Mouse (Mus musculus) embryonic facial prominence, embryonic 13.5 days (tissue): ENCODE data around the gene Armcx1. TPM values are rescaled to one million over a fixed set of nuclear protein-coding genes. Genes with fewer than 3 reads are reported as not detected.
A peak's percentile ranks its signal among the peaks of the same experiment; 100 is the strongest.

Source experiments
- ATAC-seq: fragments of 200-750 bp; cut with Nextera tagmentation; 2 replicates; pipeline ENCODE4 v1.8.0; 2017; ENCODE audit warnings: low read depth; ENCODE audit not compliant: insufficient number of reproducible peaks, insufficient read depth, low FRiP score, low TSS enrichment
- H3K27ac ChIP-seq: fragments of 300-500 bp; sonication (generic); 2 replicates; pipeline ENCODE4 v1.5.1; 2015; ENCODE audit warnings: moderate library complexity, mild to moderate bottlenecking, inconsistent platforms
- H3K27me3 ChIP-seq: fragments of 300-500 bp; sonication (generic); 2 replicates; pipeline ENCODE4 v1.6.1; 2015; ENCODE audit warnings: mild to moderate bottlenecking, inconsistent platforms
- H3K36me3 ChIP-seq: fragments of 300-500 bp; sonication (generic); 2 replicates; pipeline ENCODE4 v1.6.1; 2015; ENCODE audit warnings: mild to moderate bottlenecking, inconsistent platforms
- H3K4me1 ChIP-seq: fragments of 300-500 bp; sonication (generic); 2 replicates; pipeline ENCODE4 v1.6.1; 2015; ENCODE audit warnings: inconsistent platforms
- H3K4me2 ChIP-seq: fragments of 300-500 bp; sonication (generic); 2 replicates; pipeline ENCODE4 v1.6.1; 2015; ENCODE audit warnings: moderate library complexity, mild to moderate bottlenecking, inconsistent platforms
- H3K4me3 ChIP-seq: fragments of 300-500 bp; sonication (generic); 2 replicates; pipeline ENCODE4 v1.5.1; 2015; ENCODE audit warnings: mild to moderate bottlenecking, inconsistent platforms
- H3K9ac ChIP-seq: fragments of 300-500 bp; sonication (generic); 2 replicates; pipeline ENCODE4 v1.6.1; 2015; ENCODE audit warnings: mild to moderate bottlenecking, inconsistent platforms
- H3K9me3 ChIP-seq: fragments of 300-500 bp; sonication (generic); 2 replicates; pipeline ENCODE4 v1.6.1; 2016; ENCODE audit warnings: inconsistent platforms
- WGBS: fragments of 180-500 bp; shearing (Covaris S2); methylation state at CpG from one replicate; pipeline ENCODE4 v1.1.7; 2015; ENCODE audit warnings: mixed read lengths; 5-methylcytosine and 5-hydroxymethylcytosine counted together
- polyA plus RNA-seq: library from polyadenylated mRNA; unstranded; fragments of >200 nt; fragmentation: Nextera tagmentation; extraction: Ambion mirVana; gene quantifications from 2 replicates; pipeline ENCODE4 v1.2.1, GENCODE M21; 2015

The Armcx1 gene
- 63.3 and 68.0 TPM in 2 replicates for polyA plus RNA-seq

- peak within 1 kb of the TSS; percentile 51 for H3K4me3 ChIP-seq
- H3K9ac ChIP-seq: peak within 1 kb of the TSS; percentile 77
- peaks cover 23% of the 10 kb centered on the region for H3K27me3 ChIP-seq
- H3K27ac ChIP-seq: peak within 1 kb of the TSS; percentile 92
- peak; percentile 91 for ATAC-seq
- H3K36me3 ChIP-seq: peaks cover 8% of the 10 kb centered on the region
- no peaks in the 10 kb centered on the region for H3K9me3 ChIP-seq
- WGBS: 17% methylated on average over 16 of the region's 16 CpGs
- H3K4me1 ChIP-seq: peaks cover 4% of the 10 kb centered on the region; the same call in 1 of the 2 replicates
- peak within 1 kb of the TSS; percentile 53 for H3K4me2 ChIP-seq
Measured at GRCm38 (mm10) chrX:134717752-134718308, at the start of gene Armcx1. Armcx1 (plus strand) TSS chrX:134717963.

- Histone ChIP-seq H3K9ac (no peak overlapping the region), H3K36me3 (no peaks in the 10 kb centered on the region), H3K4me1 (no peaks in the 10 kb centered on the region), H3K9me3 (no peaks in the 10 kb centered on the region), H3K4me3 (no peak overlapping the region), H3K4me2 (no peak overlapping the region), H3K27ac (no peak overlapping the region), H3K27me3 (no peaks in the 10 kb centered on the region)
- no peak for ATAC-seq
- WGBS: 37% methylated on average over 5 of the region's 5 CpGs
Measured at GRCm38 (mm10) chrX:134675022-134675421, 42.7 kb upstream of the Armcx1 start.

GRCm38 (mm10) chrX:134675959-134676358 lies 41.8 kb upstream of the Armcx1 start:
- H3K4me2 ChIP-seq: no peak overlapping the region
- WGBS: 65% methylated on average over 1 of the region's 1 CpGs

GRCm38 (mm10) chrX:134684936-134685335 lies 32.8 kb upstream of the Armcx1 start:
- H3K9ac ChIP-seq: 0 out of 2 replicates have a peak overlapping the region, but pooled peaks have one; percentile 21

More at GRCm38 (mm10) chrX:134675959-134676358, 41.8 kb upstream of the Armcx1 start:
- Histone ChIP-seq H3K9ac (no peak overlapping the region), H3K27me3 (no peaks in the 10 kb centered on the region), H3K27ac (no peak overlapping the region), H3K4me1 (no peaks in the 10 kb centered on the region), H3K4me3 (no peak overlapping the region), H3K36me3 (no peaks in the 10 kb centered on the region), H3K9me3 (no peaks in the 10 kb centered on the region)
- no peak for ATAC-seq

GRCm38 (mm10) chrX:134686267-134686666 lies 31.5 kb upstream of the Armcx1 start, which contains the start of gene Armcx4:
Armcx4 (plus strand) TSS chrX:134686519.
- H3K4me2 ChIP-seq: peak within 1 kb of the TSS; percentile 58
- H3K27ac ChIP-seq: peak within 1 kb of the TSS; percentile 89
- H3K27me3 ChIP-seq: peaks cover 29% of the 10 kb centered on the region
- H3K36me3 ChIP-seq: peaks cover 26% of the 10 kb centered on the region
- peaks cover 10% of the 10 kb centered on the region; the same call in 1 of the 2 replicates for H3K4me1 ChIP-seq
- peak within 1 kb of the TSS; percentile 77 for H3K9ac ChIP-seq
- WGBS: 34% methylated on average over 33 of the region's 33 CpGs
- H3K4me3 ChIP-seq: peak within 1 kb of the TSS; percentile 59
- H3K9me3 ChIP-seq: no peaks in the 10 kb centered on the region
- ATAC-seq: peak; percentile 94

More at GRCm38 (mm10) chrX:134684936-134685335, 32.8 kb upstream of the Armcx1 start:
- Histone ChIP-seq H3K27ac (0 out of 2 replicates have a peak overlapping the region, but pooled peaks have one; percentile 48), H3K36me3 (peaks cover 13% of the 10 kb centered on the region), H3K4me1 (peaks cover 10% of the 10 kb centered on the region; the same call in 1 of the 2 replicates), H3K4me2 (peak overlapping the region; percentile 58), H3K27me3 (peaks cover 17% of the 10 kb centered on the region), H3K4me3 (peak overlapping the region; percentile 26), H3K9me3 (no peaks in the 10 kb centered on the region)
- 38% methylated on average over 5 of the region's 5 CpGs for WGBS
- ATAC-seq: no peak

- WGBS: 21% methylated on average over 16 of the region's 16 CpGs
- Histone ChIP-seq H3K4me3 (peak overlapping the region; percentile 59), H3K4me1 (peaks cover 10% of the 10 kb centered on the region; the same call in 1 of the 2 replicates), H3K9ac (peak overlapping the region; percentile 77), H3K9me3 (no peaks in the 10 kb centered on the region), H3K4me2 (peak overlapping the region; percentile 58), H3K27ac (peak overlapping the region; percentile 89), H3K36me3 (peaks cover 31% of the 10 kb centered on the region), H3K27me3 (peaks cover 32% of the 10 kb centered on the region)
- ATAC-seq: 0 out of 2 replicates have a peak, but pooled peaks have one; percentile 8
Measured at GRCm38 (mm10) chrX:134686739-134687171, 31.0 kb upstream of the Armcx1 start.

- Histone ChIP-seq H3K4me2 (no peak overlapping the region), H3K9ac (no peak overlapping the region), H3K4me3 (no peak overlapping the region), H3K27me3 (peaks cover 35% of the 10 kb centered on the region), H3K4me1 (peaks cover 10% of the 10 kb centered on the region; the same call in 1 of the 2 replicates), H3K27ac (no peak overlapping the region), H3K36me3 (peaks cover 56% of the 10 kb centered on the region), H3K9me3 (no peaks in the 10 kb centered on the region)
- ATAC-seq: no peak
- WGBS: 84% methylated on average over 2 of the region's 2 CpGs
Measured at GRCm38 (mm10) chrX:134689676-134690075, 28.1 kb upstream of the Armcx1 start.

- H3K9me3 ChIP-seq: no peaks in the 10 kb centered on the region
- no peak overlapping the region for H3K9ac ChIP-seq
- peaks cover 67% of the 10 kb centered on the region for H3K36me3 ChIP-seq
- H3K4me1 ChIP-seq: 0 out of 2 replicates have a peak, but pooled peaks cover 3% of the 10 kb centered on the region
- WGBS: 87% methylated on average over 10 of the region's 10 CpGs
- no peak overlapping the region for H3K4me2 ChIP-seq
- H3K27me3 ChIP-seq: peaks cover 38% of the 10 kb centered on the region
- H3K4me3 ChIP-seq: no peak overlapping the region
- ATAC-seq: no peak
- H3K27ac ChIP-seq: no peak overlapping the region
Measured at GRCm38 (mm10) chrX:134690871-134691539, 26.8 kb upstream of the Armcx1 start.

GRCm38 (mm10) chrX:134691540-134691935 lies 26.2 kb upstream of the Armcx1 start:
- peaks cover 33% of the 10 kb centered on the region; the same call in 1 of the 2 replicates for H3K27me3 ChIP-seq
- no peak overlapping the region for H3K27ac ChIP-seq
- no peak overlapping the region for H3K9ac ChIP-seq
- no peak overlapping the region for H3K4me2 ChIP-seq
- H3K4me1 ChIP-seq: 0 out of 2 replicates have a peak, but pooled peaks cover 3% of the 10 kb centered on the region
- WGBS: 85% methylated on average over 2 of the region's 2 CpGs
- peaks cover 67% of the 10 kb centered on the region for H3K36me3 ChIP-seq
- no peak overlapping the region for H3K4me3 ChIP-seq
- H3K9me3 ChIP-seq: no peaks in the 10 kb centered on the region
- ATAC-seq: no peak

- peaks cover 8% of the 10 kb centered on the region for H3K36me3 ChIP-seq
- no peak for ATAC-seq
- no peak overlapping the region for H3K9ac ChIP-seq
- H3K4me1 ChIP-seq: peaks cover 4% of the 10 kb centered on the region; the same call in 1 of the 2 replicates
- H3K4me3 ChIP-seq: no peak overlapping the region
- H3K9me3 ChIP-seq: no peaks in the 10 kb centered on the region
- peaks cover 21% of the 10 kb centered on the region for H3K27me3 ChIP-seq
- H3K4me2 ChIP-seq: no peak overlapping the region
- no peak overlapping the region for H3K27ac ChIP-seq
- 49% methylated on average over 3 of the region's 3 CpGs for WGBS
Measured at GRCm38 (mm10) chrX:134716863-134717262, 900 bp upstream of the Armcx1 start.

GRCm38 (mm10) chrX:134718524-134718923 lies 761 bp downstream of the Armcx1 start:
- Histone ChIP-seq H3K4me2 (peak overlapping the region; percentile 53), H3K9me3 (no peaks in the 10 kb centered on the region), H3K27ac (peak overlapping the region; percentile 92), H3K9ac (peak overlapping the region; percentile 77), H3K27me3 (peaks cover 23% of the 10 kb centered on the region), H3K4me1 (peaks cover 4% of the 10 kb centered on the region; the same call in 1 of the 2 replicates), H3K36me3 (peaks cover 8% of the 10 kb centered on the region), H3K4me3 (peak overlapping the region; percentile 51)
- ATAC-seq: peak; percentile 83; the same call in 1 of the 2 replicates
- whole genome bisulfite sequencing: 21% methylated on average over 14 of the region's 14 CpGs
